Mouse (Mus musculus): ENCODE data around the gene Osbpl10.

DNA sequence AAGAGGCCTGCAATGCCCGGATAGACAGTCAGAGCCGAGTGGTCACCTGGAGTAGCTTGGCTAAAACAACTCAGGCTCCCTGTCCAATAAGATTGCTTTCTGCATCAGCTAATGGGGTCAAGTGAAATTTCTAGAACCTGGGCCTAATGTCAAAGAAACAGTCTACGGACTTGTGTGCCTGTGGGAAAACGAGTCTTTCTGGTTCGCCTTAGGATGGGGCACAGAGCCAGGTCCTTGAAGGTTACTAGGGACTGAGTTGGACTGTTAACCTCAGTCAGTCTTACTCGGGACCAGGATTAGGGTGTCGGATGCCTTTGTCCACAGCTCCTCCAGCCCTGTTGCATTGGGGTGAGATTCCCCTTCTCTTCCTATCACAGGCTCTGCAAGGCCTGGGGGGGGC lies 218.7 kb downstream of the Osbpl10 start:
- TF ChIP-seq GATA1 (IDR thresholded peaks at IDR 0.05; ENCODE audit: borderline replicate concordance, low read length) (no peak), FLI1 (IDR thresholded peaks at IDR 0.05; ENCODE audit: low read length) (no peak)
